Mouse (Mus musculus) forebrain, postnatal 0 days (tissue): ENCODE measurements around the gene Nfia. TPM values are rescaled to one million over a fixed set of nuclear protein-coding genes. Genes with fewer than 3 reads are reported as not detected.

Experiments
- ATAC-seq: fragments of 200-750 bp; cut with Nextera tagmentation; 2 replicates; pipeline ENCODE4 v1.8.0; 2017; ENCODE audit warnings: mild to moderate bottlenecking, moderate library complexity
- DNase-seq: peaks from one replicate; pipeline ENCODE4 v3.0.0-alpha.2; 2015
- H3K27ac ChIP-seq: fragments of 300-500 bp; sonication (generic); 2 replicates; pipeline ENCODE4 v1.5.1; 2014; ENCODE audit warnings: low read depth, mild to moderate bottlenecking, antibody characterized with exemption, low read length, moderate library complexity, mixed read lengths
- H3K27me3 ChIP-seq: fragments of 300-500 bp; sonication (generic); 2 replicates; pipeline ENCODE4 v1.6.1; 2014; ENCODE audit warnings: mild to moderate bottlenecking, low read length, mixed read lengths; ENCODE audit not compliant: insufficient read depth
- H3K36me3 ChIP-seq: fragments of 300-500 bp; sonication (generic); 2 replicates; pipeline ENCODE4 v1.6.1; 2014; ENCODE audit warnings: mild to moderate bottlenecking, moderate library complexity; ENCODE audit not compliant: insufficient read depth
- H3K4me1 ChIP-seq: fragments of 300-500 bp; sonication (generic); 2 replicates; pipeline ENCODE4 v1.6.1; 2014; ENCODE audit warnings: antibody characterized with exemption; ENCODE audit not compliant: insufficient read depth
- H3K4me2 ChIP-seq: fragments of 300-500 bp; sonication (generic); 2 replicates; pipeline ENCODE4 v1.6.1; 2014; ENCODE audit warnings: low read depth, mild to moderate bottlenecking, moderate library complexity
- H3K4me3 ChIP-seq: fragments of 300-500 bp; sonication (generic); 2 replicates; pipeline ENCODE4 v1.5.1; 2014; ENCODE audit warnings: low read depth, low read length, mixed read lengths
- H3K9ac ChIP-seq: fragments of 300-500 bp; sonication (generic); 2 replicates; pipeline ENCODE4 v1.6.1; 2014; ENCODE audit warnings: mild to moderate bottlenecking
- H3K9me3 ChIP-seq: fragments of 300-500 bp; sonication (generic); 2 replicates; pipeline ENCODE4 v1.6.1; 2016; ENCODE audit warnings: low read length
- CTCF ChIP-seq: sonication (generic); IDR thresholded peaks from 2 replicates; pipeline ENCODE4 v1.5.1; 2016; ENCODE audit warnings: antibody characterized with exemption, control low read depth, low read depth
- WGBS: fragments of 180-500 bp; shearing (Covaris S2); extraction: QIAGEN DNeasy Blood & Tissue Kit; methylation state at CpG from one replicate; pipeline ENCODE4 v1.1.7; 2014; 5-methylcytosine and 5-hydroxymethylcytosine counted together
- polyA plus RNA-seq: library from polyadenylated mRNA; unstranded; fragments of >200 nt; fragmentation: Nextera tagmentation; extraction: Ambion mirVana; gene quantifications from 2 replicates; pipeline ENCODE4 v1.2.1, GENCODE M21; 2015
- total RNA-seq: library from RNA; depleted of rRNA; stranded (reverse); fragments of >200 nt; gene quantifications from 2 replicates; pipeline ENCODE4 v1.2.3, GENCODE M21; 2014

The Nfia gene
- total and polyA plus RNA-seq, 2 experiments from 2014 or later, result 44.1 to 57.5 TPM

DNA sequence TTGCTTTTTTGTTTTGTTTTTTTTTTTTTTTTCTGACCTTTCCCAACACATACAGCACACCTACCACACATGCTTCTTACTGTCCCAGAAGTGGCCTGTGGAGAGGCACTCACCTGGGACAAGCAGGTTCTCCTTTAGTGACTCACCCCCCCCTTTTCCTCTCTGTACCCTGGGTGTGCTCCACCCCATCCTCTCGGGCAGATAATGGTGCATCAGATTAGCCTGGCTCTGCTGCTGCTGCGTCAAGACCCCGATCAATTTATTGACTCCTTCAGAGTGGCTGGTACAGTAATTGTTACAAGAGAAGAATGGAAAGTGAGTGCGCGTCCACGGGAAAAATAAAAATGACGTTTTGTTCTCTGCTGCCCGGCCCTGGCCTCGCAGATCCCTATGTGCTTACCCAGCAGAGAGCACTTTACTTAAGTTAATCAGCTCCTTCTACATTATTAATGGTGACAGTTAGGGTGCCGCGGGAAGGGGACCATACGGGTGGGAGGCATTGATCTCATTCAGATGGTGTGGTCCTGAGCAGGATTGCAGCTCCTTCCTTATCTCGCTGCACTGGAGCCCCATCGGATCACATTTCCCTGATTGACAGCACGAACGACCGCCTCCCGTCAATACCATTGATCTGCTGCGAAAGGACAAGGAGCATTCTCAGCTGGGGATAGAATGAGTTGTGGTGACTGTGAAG lies 321.7 kb downstream of the Nfia start:
- peak overlapping the region; percentile 11; the same call in 1 of the 2 replicates for H3K4me2 ChIP-seq

DNA sequence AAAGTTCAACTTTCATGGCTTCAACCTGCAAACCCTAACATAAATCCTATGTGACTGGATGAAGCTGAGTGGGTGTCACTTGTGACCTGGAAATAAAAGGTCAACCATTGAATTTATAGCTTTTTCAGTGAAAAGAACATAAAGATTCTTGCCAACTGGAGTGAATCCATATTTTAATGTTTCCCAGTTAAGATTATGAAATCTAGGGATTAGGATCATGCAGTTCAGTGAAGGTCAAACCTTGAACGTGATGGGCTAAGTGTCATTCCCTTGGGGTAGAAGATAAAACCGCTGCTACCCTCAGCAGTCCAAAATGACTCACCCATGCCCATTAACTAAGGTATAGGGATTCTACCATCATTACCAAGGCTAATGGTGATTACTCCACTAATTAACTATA lies 322.5 kb downstream of the Nfia start:
- no peaks in the 10 kb centered on the region for H3K27me3 ChIP-seq
- no peak overlapping the region for H3K27ac ChIP-seq
- H3K36me3 ChIP-seq, result no peaks in the 10 kb centered on the region
- no peak for TF ChIP-seq CTCF
- no peaks in the 10 kb centered on the region for H3K4me1 ChIP-seq
- H3K4me2 ChIP-seq, result no peak overlapping the region
- H3K9me3 ChIP-seq, result no peaks in the 10 kb centered on the region
- no peak overlapping the region for H3K9ac ChIP-seq
- ATAC-seq (no peak), DNase-seq (no peak)
- WGBS, result 66% methylated on average over 2 of the region's 2 CpGs
- H3K4me3 ChIP-seq, result no peak overlapping the region

More for the DNA sequence above, 321.7 kb downstream of the Nfia start:
- WGBS, result 24% methylated on average over 19 of the region's 19 CpGs
- Histone ChIP-seq H3K27ac (no peak overlapping the region), H3K36me3 (no peaks in the 10 kb centered on the region), H3K4me3 (no peak overlapping the region), H3K27me3 (no peaks in the 10 kb centered on the region), H3K9me3 (no peaks in the 10 kb centered on the region), H3K9ac (no peak overlapping the region), H3K4me1 (no peaks in the 10 kb centered on the region)
- no peak for TF ChIP-seq CTCF
- no peak for ATAC-seq
- no peak for DNase-seq

DNA sequence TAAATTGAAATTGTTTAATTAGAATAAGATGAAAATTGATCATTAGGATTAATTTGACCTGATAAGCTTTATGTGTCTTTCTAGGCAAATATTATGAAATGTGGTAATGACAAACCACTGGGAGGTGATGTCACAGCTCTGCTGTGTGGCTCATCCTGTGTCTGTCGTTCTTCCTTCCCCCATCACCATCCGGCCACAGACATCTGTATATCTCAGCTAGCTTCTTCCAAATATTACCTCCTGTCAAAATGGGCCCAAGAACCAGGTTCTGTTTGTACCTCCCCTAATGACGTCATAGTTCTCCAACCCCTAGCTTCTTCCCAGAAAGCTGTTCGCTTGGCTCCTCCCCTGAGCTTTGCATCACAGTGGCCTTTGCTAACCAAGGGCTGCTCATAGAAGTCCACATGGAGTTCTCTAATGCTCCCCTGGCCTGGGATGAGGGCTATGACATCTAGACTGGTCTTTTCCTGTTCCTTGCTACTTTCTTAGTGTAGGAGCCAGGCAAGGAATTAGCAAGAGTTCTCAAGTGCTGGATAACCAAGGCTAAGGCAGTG lies 324.6 kb downstream of the Nfia start:
- Histone ChIP-seq H3K36me3 (no peaks in the 10 kb centered on the region), H3K4me1 (no peaks in the 10 kb centered on the region), H3K9me3 (no peaks in the 10 kb centered on the region), H3K27ac (no peak overlapping the region), H3K27me3 (no peaks in the 10 kb centered on the region), H3K4me3 (no peak overlapping the region), H3K9ac (no peak overlapping the region), H3K4me2 (no peak overlapping the region)
- DNase-seq (no peak), ATAC-seq (no peak)
- 82% methylated on average over 4 of the region's 4 CpGs for WGBS
- TF ChIP-seq CTCF, result no peak

DNA sequence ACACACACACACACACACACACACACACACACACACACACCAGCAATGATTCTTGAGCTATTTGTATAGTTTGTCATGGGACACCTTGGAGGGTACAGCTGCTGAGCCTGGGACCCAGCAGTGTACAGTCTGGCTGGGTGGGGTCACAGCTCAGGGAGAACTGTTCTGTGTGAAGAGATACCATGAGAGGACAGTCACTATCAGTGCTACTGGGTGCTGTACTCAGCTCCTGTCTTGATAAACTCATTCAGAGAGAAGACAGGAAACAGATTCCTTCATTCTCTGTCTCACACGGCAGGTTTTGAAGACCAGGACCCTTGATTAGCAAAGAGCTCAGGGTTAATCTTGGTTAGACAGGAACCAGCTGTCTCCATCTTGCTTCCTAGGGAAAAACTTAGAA lies 326.1 kb downstream of the Nfia start:
- H3K4me3 ChIP-seq, result no peak overlapping the region
- no peaks in the 10 kb centered on the region for H3K27me3 ChIP-seq
- ATAC-seq, result no peak
- H3K9ac ChIP-seq, result no peak overlapping the region
- no peak for TF ChIP-seq CTCF
- 52% methylated on average over 1 of the region's 1 CpGs for WGBS
- H3K9me3 ChIP-seq, result no peaks in the 10 kb centered on the region
- H3K36me3 ChIP-seq, result no peaks in the 10 kb centered on the region
- no peak overlapping the region for H3K4me2 ChIP-seq
- no peak overlapping the region for H3K27ac ChIP-seq
- DNase-seq, result no peak
- no peaks in the 10 kb centered on the region for H3K4me1 ChIP-seq

DNA sequence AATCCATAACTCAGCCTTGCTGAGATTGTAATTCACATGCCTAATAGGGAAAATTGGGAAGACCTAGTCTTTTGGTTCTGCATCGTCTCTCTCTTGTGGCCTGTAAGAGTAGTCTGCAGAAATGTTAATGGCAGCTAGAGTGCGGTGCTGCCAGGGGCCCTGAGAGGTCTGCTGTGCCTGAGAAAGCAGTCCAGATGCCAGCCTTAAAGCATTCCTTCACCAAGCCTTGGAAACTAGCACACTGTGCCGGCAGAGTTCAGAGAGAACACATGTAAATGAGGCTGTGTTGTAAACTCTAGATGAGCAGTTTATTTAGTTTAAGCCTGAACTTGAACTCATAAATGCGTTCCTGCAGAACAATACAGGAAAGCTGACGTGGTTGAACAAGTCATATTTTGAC lies 326.9 kb downstream of the Nfia start:
- H3K9ac ChIP-seq, result no peak overlapping the region
- no peaks in the 10 kb centered on the region for H3K4me1 ChIP-seq
- no peak overlapping the region for H3K27ac ChIP-seq
- TF ChIP-seq CTCF, result peak; percentile 16; the same call in 1 of the 2 replicates
- ATAC-seq, result peak; percentile 54
- no peaks in the 10 kb centered on the region for H3K27me3 ChIP-seq
- no peaks in the 10 kb centered on the region for H3K9me3 ChIP-seq
- H3K4me3 ChIP-seq, result no peak overlapping the region
- H3K4me2 ChIP-seq, result no peak overlapping the region
- WGBS, result 19% methylated on average over 5 of the region's 5 CpGs
- no peaks in the 10 kb centered on the region for H3K36me3 ChIP-seq
- no peak for DNase-seq

DNA sequence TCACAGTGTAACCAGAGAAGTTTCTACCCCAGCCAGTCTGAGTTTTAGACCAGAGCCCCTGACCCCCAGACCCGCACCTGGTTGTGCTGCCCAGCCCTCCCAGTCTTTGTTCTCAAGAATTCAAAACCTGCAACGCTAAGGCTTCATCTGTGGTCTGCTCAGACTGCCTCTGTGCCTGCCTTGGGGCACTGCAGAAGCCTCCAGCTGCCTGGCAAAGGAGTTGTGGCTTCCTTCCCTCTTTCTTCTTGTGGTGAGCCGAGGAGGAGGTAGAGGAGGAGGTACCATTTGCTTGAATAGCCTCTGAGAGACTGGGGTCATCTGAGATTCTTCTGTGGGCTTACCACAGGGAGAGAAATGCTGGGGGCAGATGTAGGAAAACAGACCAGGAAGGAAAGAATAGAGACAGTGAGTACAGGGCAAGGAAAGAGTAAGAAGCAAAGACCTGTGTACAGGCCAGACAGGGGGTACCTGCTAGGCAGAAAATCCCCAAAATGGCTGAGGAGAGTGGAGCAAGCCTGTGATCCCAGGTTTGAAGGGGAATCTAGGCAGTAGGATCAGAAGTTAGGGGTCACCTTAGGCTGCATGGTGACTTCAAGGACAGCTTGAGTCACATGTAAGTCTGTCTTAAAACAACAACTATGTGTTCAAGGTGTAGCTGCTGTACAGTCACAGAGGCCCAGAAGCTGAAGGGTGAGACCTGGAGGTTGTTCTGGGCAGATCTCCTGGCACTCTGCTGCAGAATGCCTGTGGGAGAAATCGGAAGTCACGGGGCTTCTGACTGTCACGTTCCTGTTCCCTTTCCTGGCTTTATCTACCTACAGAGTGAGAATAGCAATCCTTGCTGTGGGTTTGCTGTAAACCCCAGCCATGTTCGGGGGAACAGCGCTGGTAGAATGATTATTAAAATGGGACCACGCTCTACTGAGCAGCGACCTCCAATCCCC lies 328.9 kb downstream of the Nfia start:
- Histone ChIP-seq H3K9ac (no peak overlapping the region), H3K9me3 (no peaks in the 10 kb centered on the region), H3K36me3 (no peaks in the 10 kb centered on the region), H3K4me3 (no peak overlapping the region), H3K27me3 (no peaks in the 10 kb centered on the region), H3K4me1 (peaks cover 5% of the 10 kb centered on the region; the same call in 1 of the 2 replicates), H3K27ac (no peak overlapping the region), H3K4me2 (no peak overlapping the region)
- 40% methylated on average over 10 of the region's 10 CpGs for WGBS
- DNase-seq, result no peak
- no peak for TF ChIP-seq CTCF
- no peak for ATAC-seq
